In genomic region chr15:15329796-15330195, GRCm38 (mm10) we compare ENCODE assay signal across 10 mouse cellular contexts.
DNase-seq lines count a peak whose midpoint lies in the region; ATAC-seq and TF ChIP-seq lines count a peak whose summit lies in the region.
"Had no signal": no experiment of that assay in that cellular context is flagged by ENCODE, and none has a peak within 500 bp of the region (broad histone marks: within the 10 kb centered on the region; RNA-seq: fewer than 3 reads in every experiment).

No protein-coding gene starts in this region.

- no peaks in the 10 kb centered on the region for H3K9me3 ChIP-seq in midbrain, embryonic 11.5 days (ENCODE audit: control insufficient read depth, low read length)
- H3K9me3 ChIP-seq in midbrain, embryonic 16.5 days (replicated peaks; ENCODE audit: control insufficient read depth, low read length, poor library complexity, severe bottlenecking) = no peaks in the 10 kb centered on the region
- no peaks in the 10 kb centered on the region for H3K9me3 ChIP-seq in embryonic facial prominence, embryonic 14.5 days (ENCODE audit: control insufficient read depth, low read length)
- H3K9me3 ChIP-seq in stomach, postnatal 0 days (ENCODE audit: control insufficient read depth, low read length) = no peaks in the 10 kb centered on the region

- no peaks in the 10 kb centered on the region for H3K4me1 ChIP-seq in midbrain, embryonic 11.5 days (ENCODE audit: control insufficient read depth, insufficient read depth, low read length)
- H3K4me1 ChIP-seq in midbrain, embryonic 16.5 days (ENCODE audit: control insufficient read depth, insufficient read depth, low read length) = no peaks in the 10 kb centered on the region
- no peaks in the 10 kb centered on the region for H3K4me1 ChIP-seq in embryonic facial prominence, embryonic 14.5 days (ENCODE audit: control insufficient read depth, insufficient read depth, low read length)
- no peaks in the 10 kb centered on the region for H3K4me1 ChIP-seq in stomach, postnatal 0 days (replicated peaks; ENCODE audit: control insufficient read depth, insufficient read depth)

- no peak overlapping the region for H3K4me2 ChIP-seq in midbrain, embryonic 11.5 days
- H3K4me2 ChIP-seq in midbrain, embryonic 16.5 days (ENCODE audit: low read length) = no peak overlapping the region
- H3K4me2 ChIP-seq in embryonic facial prominence, embryonic 14.5 days (ENCODE audit: low read depth, low read length) = no peak overlapping the region
- H3K4me2 ChIP-seq in stomach, postnatal 0 days (replicated peaks; ENCODE audit: low read depth) = no peak overlapping the region

- ATAC-seq in frontal cortex, adult (ENCODE audit: low TSS enrichment) = peak; percentile 64; the same call in 1 of the 2 replicates
- 0 out of 2 replicates have a peak, but pooled peaks have one; percentile 42 for ATAC-seq in midbrain, embryonic 11.5 days (ENCODE audit: low FRiP score)
- no peak; the same call in 1 of the 2 replicates for ATAC-seq in midbrain, embryonic 16.5 days
- ATAC-seq in embryonic facial prominence, embryonic 14.5 days (ENCODE audit: low read depth) = no peak
- no peak for ATAC-seq in stomach, postnatal 0 days (ENCODE audit: low FRiP score, low TSS enrichment)
- ATAC-seq: CD4-positive, CD25-positive, alpha-beta regulatory T cell, adult 4 months had no signal

- H3K4me3 ChIP-seq in midbrain, embryonic 11.5 days (ENCODE audit: low read depth, low read length) = no peak overlapping the region
- no peak overlapping the region for H3K4me3 ChIP-seq in midbrain, embryonic 16.5 days (ENCODE audit: low read depth, low read length)
- no peak overlapping the region for H3K4me3 ChIP-seq in embryonic facial prominence, embryonic 14.5 days (ENCODE audit: low read depth, low read length)
- H3K4me3 ChIP-seq in stomach, postnatal 0 days (ENCODE audit: low read depth, low read length) = no peak overlapping the region

- no peak for TF ChIP-seq EP300 in stomach, postnatal 0 days (optimal IDR thresholded peaks at IDR 0.05)

- H3K27ac ChIP-seq in midbrain, embryonic 11.5 days (ENCODE audit: low read depth, low read length) = no peak overlapping the region
- no peak overlapping the region for H3K27ac ChIP-seq in midbrain, embryonic 16.5 days (ENCODE audit: low read length)
- H3K27ac ChIP-seq in embryonic facial prominence, embryonic 14.5 days (replicated peaks; ENCODE audit: low read depth, low read length) = no peak overlapping the region
- no peak overlapping the region for H3K27ac ChIP-seq in stomach, postnatal 0 days (replicated peaks)

- intact Hi-C loops in left cerebral cortex, postnatal 4 days (cut with DNase I) = no loop called here

- H3K9ac ChIP-seq in midbrain, embryonic 11.5 days (ENCODE audit: low read length) = no peak overlapping the region
- no peak overlapping the region for H3K9ac ChIP-seq in midbrain, embryonic 16.5 days (ENCODE audit: low read depth, low read length)
- no peak overlapping the region for H3K9ac ChIP-seq in embryonic facial prominence, embryonic 14.5 days (ENCODE audit: low read depth, low read length)
- H3K9ac ChIP-seq in stomach, postnatal 0 days (ENCODE audit: low read length) = no peak overlapping the region

- peak; percentile 56 for TF ChIP-seq CTCF in stomach, postnatal 0 days (IDR thresholded peaks at IDR 0.05; ENCODE audit: low read depth)

- no peaks in the 10 kb centered on the region for H3K27me3 ChIP-seq in midbrain, embryonic 11.5 days (ENCODE audit: control insufficient read depth, insufficient read depth, low read length)
- no peaks in the 10 kb centered on the region for H3K27me3 ChIP-seq in midbrain, embryonic 16.5 days (ENCODE audit: control insufficient read depth, insufficient read depth, low read depth, low read length)
- H3K27me3 ChIP-seq in embryonic facial prominence, embryonic 14.5 days (replicated peaks; ENCODE audit: control insufficient read depth, insufficient read depth, low read length) = no peaks in the 10 kb centered on the region
- no peaks in the 10 kb centered on the region for H3K27me3 ChIP-seq in stomach, postnatal 0 days (ENCODE audit: control insufficient read depth, insufficient read depth, low read length)

- H3K36me3 ChIP-seq in midbrain, embryonic 11.5 days (ENCODE audit: control insufficient read depth, insufficient read depth, low read length) = no peaks in the 10 kb centered on the region
- H3K36me3 ChIP-seq in midbrain, embryonic 16.5 days (ENCODE audit: control insufficient read depth, insufficient read depth, low read length) = no peaks in the 10 kb centered on the region
- H3K36me3 ChIP-seq in embryonic facial prominence, embryonic 14.5 days (ENCODE audit: control insufficient read depth, insufficient read depth, low read length) = no peaks in the 10 kb centered on the region
- no peaks in the 10 kb centered on the region for H3K36me3 ChIP-seq in stomach, postnatal 0 days (ENCODE audit: control insufficient read depth, insufficient read depth, low read length)

- WGBS in midbrain, embryonic 11.5 days = 44% methylated on average over 2 of the region's 2 CpGs
- WGBS in midbrain, embryonic 16.5 days = 35% methylated on average over 2 of the region's 2 CpGs
- WGBS in embryonic facial prominence, embryonic 14.5 days = 26% methylated on average over 2 of the region's 2 CpGs
- WGBS in stomach, postnatal 0 days = 23% methylated on average over 2 of the region's 2 CpGs

- DNase-seq in frontal cortex, postnatal 36 days (ENCODE audit: low spot score in 2 of 2) = no peak
- DNase-seq in midbrain, embryonic 11.5 days (ENCODE audit: low spot score, missing footprints) = peak; percentile 90
- DNase-seq in embryonic facial prominence, embryonic 14.5 days (ENCODE audit: low spot score) = peak; percentile 57
- no peak for DNase-seq in stomach, postnatal 0 days (ENCODE audit: low spot score)
- DNase-seq in right cerebral cortex, adult 18-20 months = no peak
- no peak for DNase-seq in left cerebral cortex, postnatal 4 days
- DNase-seq: lung, adult 2 months had no signal

Comparison
In these comparisons a context has a peak if more than half of its experiments do, and no peak if none do; other contexts are left out.
1. ATAC-seq: peak in frontal cortex, adult (single experiment) and midbrain, embryonic 11.5 days (single experiment); none in midbrain, embryonic 16.5 days (single experiment), embryonic facial prominence, embryonic 14.5 days (single experiment) and stomach, postnatal 0 days (single experiment).
2. DNase-seq: peak in midbrain, embryonic 11.5 days (single experiment) and embryonic facial prominence, embryonic 14.5 days (single experiment); none in frontal cortex, postnatal 36 days (0 of 2), stomach, postnatal 0 days (single experiment), right cerebral cortex, adult 18-20 months (single experiment) and left cerebral cortex, postnatal 4 days (single experiment).